In genomic region chr4:62634054-62634591, GRCm38 (mm10) we compare ENCODE assay signal across 8 mouse cellular contexts.
DNase-seq lines count a peak whose midpoint lies in the region; ATAC-seq lines count a peak whose summit lies in the region.

No protein-coding gene starts in this region.

- H3K9ac ChIP-seq in forebrain, embryonic 14.5 days (ENCODE audit: low read length) = no peak overlapping the region
- no peak overlapping the region for H3K9ac ChIP-seq in limb, embryonic 13.5 days

- no peak for DNase-seq in forebrain, embryonic 10.5 days (ENCODE audit: extremely low spot score, low spot score)
- DNase-seq in forebrain, embryonic 14.5 days (ENCODE audit: low spot score) = no peak
- peak; percentile 2 for DNase-seq in spleen, adult 12 weeks (ENCODE audit: low spot score)
- DNase-seq in c-Kit-positive CD71-positive TER-119-positive erythroid progenitor cells, embryonic 14.5 days (ENCODE audit: low spot score) = no peak
- DNase-seq in layer of hippocampus, postnatal 14 days (ENCODE audit: low spot score in 2 of 2) = no peak
- DNase-seq in gastrocnemius, adult 18-20 months (ENCODE audit: low spot score) = no peak

- H3K4me3 ChIP-seq in forebrain, embryonic 10.5 days = no peak overlapping the region
- H3K4me3 ChIP-seq in forebrain, embryonic 14.5 days (ENCODE audit: low read depth, low read length) = no peak overlapping the region
- H3K4me3 ChIP-seq in limb, embryonic 13.5 days = no peak overlapping the region

- peaks cover 36% of the 10 kb centered on the region for H3K4me1 ChIP-seq in forebrain, embryonic 10.5 days
- H3K4me1 ChIP-seq in forebrain, embryonic 14.5 days (ENCODE audit: control insufficient read depth, insufficient read depth, low read length) = no peaks in the 10 kb centered on the region
- peaks cover 39% of the 10 kb centered on the region for H3K4me1 ChIP-seq in limb, embryonic 13.5 days

- H3K36me3 ChIP-seq in forebrain, embryonic 10.5 days (replicated peaks) = peaks cover 47% of the 10 kb centered on the region
- H3K36me3 ChIP-seq in forebrain, embryonic 14.5 days (ENCODE audit: control insufficient read depth, insufficient read depth, low read length) = 0 out of 2 replicates have a peak, but pooled peaks cover 12% of the 10 kb centered on the region
- no peaks in the 10 kb centered on the region for H3K36me3 ChIP-seq in limb, embryonic 13.5 days

- H3K4me2 ChIP-seq in forebrain, embryonic 14.5 days (ENCODE audit: low read length) = no peak overlapping the region
- H3K4me2 ChIP-seq in limb, embryonic 13.5 days (replicated peaks) = no peak overlapping the region; the same call in 1 of the 2 replicates

- H3K27ac ChIP-seq in forebrain, embryonic 10.5 days = peak overlapping the region; percentile 57
- H3K27ac ChIP-seq in forebrain, embryonic 14.5 days (ENCODE audit: low read depth, low read length) = no peak overlapping the region
- no peak overlapping the region; the same call in 1 of the 2 replicates for H3K27ac ChIP-seq in limb, embryonic 13.5 days

- no peaks in the 10 kb centered on the region for H3K27me3 ChIP-seq in forebrain, embryonic 10.5 days (ENCODE audit: poor library complexity, severe bottlenecking)
- H3K27me3 ChIP-seq in forebrain, embryonic 14.5 days (replicated peaks; ENCODE audit: control insufficient read depth, insufficient read depth, low read length) = no peaks in the 10 kb centered on the region
- H3K27me3 ChIP-seq in limb, embryonic 13.5 days = no peaks in the 10 kb centered on the region

- H3K9me3 ChIP-seq in forebrain, embryonic 10.5 days = no peaks in the 10 kb centered on the region
- H3K9me3 ChIP-seq in forebrain, embryonic 14.5 days (replicated peaks; ENCODE audit: control insufficient read depth, low read length) = no peaks in the 10 kb centered on the region
- H3K9me3 ChIP-seq in limb, embryonic 13.5 days = no peaks in the 10 kb centered on the region

- no peak for ATAC-seq in forebrain, embryonic 14.5 days
- peak; percentile 20; the same call in 1 of the 2 replicates for ATAC-seq in granulocyte monocyte progenitor cell, adult 5-6 weeks (replicated peaks; ENCODE audit: poor library complexity, severe bottlenecking)
- ATAC-seq in limb, embryonic 13.5 days (ENCODE audit: low FRiP score, low read depth) = 0 out of 2 replicates have a peak, but pooled peaks have one; percentile 46

- 47% methylated on average over 10 of the region's 13 CpGs for WGBS in forebrain, embryonic 10.5 days
- 65% methylated on average over 13 of the region's 13 CpGs for WGBS in forebrain, embryonic 14.5 days
- WGBS in limb, embryonic 13.5 days = 38% methylated on average over 10 of the region's 13 CpGs
